Mouse (Mus musculus) liver, embryonic 14.5 days (tissue): ENCODE results near the gene Rtn4rl2. TPM values are rescaled to one million over a fixed set of nuclear protein-coding genes. Genes with fewer than 3 reads are reported as not detected.

Experiments used
- ATAC-seq: fragments of 200-750 bp; cut with Nextera tagmentation; 2 replicates; pipeline ENCODE4 v1.8.0; 2017; ENCODE audit warnings: moderate number of reproducible peaks, mild to moderate bottlenecking, moderate library complexity; ENCODE audit not compliant: insufficient read depth
- DNase-seq, 3 experiments: peaks; one replicate each; pipeline ENCODE4 v3.0.0-alpha.2; 2012 to 2013; ENCODE audit warnings: low read depth in 3 of 3, low spot score in 3 of 3
- H3K27ac ChIP-seq: fragments of 300-500 bp; sonication (generic); 2 replicates; pipeline ENCODE4 v1.5.1; 2014; ENCODE audit warnings: moderate library complexity, mild to moderate bottlenecking, control low read depth, inconsistent platforms
- H3K27me3 ChIP-seq: fragments of 300-500 bp; sonication (generic); 2 replicates; pipeline ENCODE4 v1.6.1; 2014; ENCODE audit warnings: mild to moderate bottlenecking, low read length, moderate library complexity; ENCODE audit not compliant: control insufficient read depth, insufficient read depth
- H3K36me3 ChIP-seq: fragments of 300-500 bp; sonication (generic); replicated peaks from 2 replicates; pipeline ENCODE4 v1.6.1; 2014; ENCODE audit warnings: low read depth; ENCODE audit not compliant: control insufficient read depth, insufficient read depth
- H3K4me1 ChIP-seq, 2 experiments: fragments of 200-500 bp in 1 of 2; fragments of 300-500 bp in 1 of 2; sonication (generic) in 1 of 2; replicated peaks; 2 replicates each; pipeline ENCODE4 v1.6.1; 2012 to 2014; ENCODE audit warnings: antibody characterized with exemption in 1 of 2, inconsistent platforms in 1 of 2, low read length in 1 of 2; ENCODE audit not compliant: control insufficient read depth in 2 of 2, insufficient read depth in 2 of 2
- H3K4me2 ChIP-seq: fragments of 300-500 bp; sonication (generic); 2 replicates; pipeline ENCODE4 v1.6.1; 2014; ENCODE audit warnings: low read depth, mild to moderate bottlenecking, control low read depth, moderate library complexity
- H3K4me3 ChIP-seq, 2 experiments: fragments of 200-500 bp in 1 of 2; fragments of 300-500 bp in 1 of 2; sonication (generic) in 1 of 2; 2 replicates each; pipeline ENCODE4 v1.5.1; 2012 to 2014; ENCODE audit warnings: low read depth in 2 of 2, low read length in 2 of 2, mild to moderate bottlenecking in 2 of 2, control low read depth in 1 of 2, inconsistent platforms in 1 of 2, moderate library complexity in 1 of 2; ENCODE audit not compliant: insufficient read depth in 1 of 2
- H3K9ac ChIP-seq: fragments of 300-500 bp; sonication (generic); replicated peaks from 2 replicates; pipeline ENCODE4 v1.6.1; 2014; ENCODE audit warnings: mild to moderate bottlenecking, control low read depth, moderate library complexity
- H3K9me3 ChIP-seq: fragments of 300-500 bp; sonication (generic); 2 replicates; pipeline ENCODE4 v1.6.1; 2016; ENCODE audit warnings: low read length, mixed read lengths; ENCODE audit not compliant: control insufficient read depth
- CTCF ChIP-seq: IDR thresholded peaks from 2 replicates; pipeline ENCODE4 v1.5.1; 2016; ENCODE audit warnings: antibody characterized with exemption, low read depth, control low read depth
- EP300 ChIP-seq: IDR thresholded peaks from 2 replicates; pipeline ENCODE4 v1.6.1; 2016; ENCODE audit warnings: antibody characterized with exemption, low read depth
- WGBS: fragments of 180-500 bp; shearing (Covaris S2); extraction: QIAGEN DNeasy Blood & Tissue Kit; methylation state at CpG from one replicate; pipeline ENCODE4 v1.1.7; 2014; ENCODE audit not compliant: insufficient replicate concordance; 5-methylcytosine and 5-hydroxymethylcytosine counted together
- polyA plus RNA-seq, 2 experiments: library from polyadenylated mRNA; depleted of rRNA in 1 of 2; stranded (reverse) in 1 of 2; unstranded in 1 of 2; fragments of >200 nt; fragmentation: Nextera tagmentation in 1 of 2; extraction: Ambion mirVana in 1 of 2; gene quantifications; 2 replicates each; pipeline versions ENCODE4 v1.2.1 to v1.2.3; 2012 to 2014

Rtn4rl2 gene
- polyA plus RNA-seq, 2 experiments = 0.06 to 0.14 TPM

GRCm38 (mm10) chr2:84868977-84869376 is 17.5 kb downstream of the Rtn4rl2 start:
- H3K27ac ChIP-seq = no peak overlapping the region
- 15% methylated on average over 2 of the region's 2 CpGs for WGBS
- peaks cover 68% of the 10 kb centered on the region for H3K27me3 ChIP-seq
- H3K4me3 ChIP-seq = no peak overlapping the region
- no peak for ATAC-seq
- peaks cover 0 to 4% of the 10 kb centered on the region in 2 experiments; a peak in 2 of 4 replicates for H3K4me1 ChIP-seq
- peaks cover 1% of the 10 kb centered on the region for H3K36me3 ChIP-seq
- TF ChIP-seq EP300 = no peak
- DNase-seq = no peak
- no peak overlapping the region for H3K9ac ChIP-seq
- H3K4me2 ChIP-seq = no peak overlapping the region
- no peaks in the 10 kb centered on the region for H3K9me3 ChIP-seq

- peaks cover 63% of the 10 kb centered on the region for H3K27me3 ChIP-seq
- H3K27ac ChIP-seq = no peak overlapping the region
- peaks cover 6% of the 10 kb centered on the region for H3K36me3 ChIP-seq
- H3K9ac ChIP-seq = no peak overlapping the region
- peaks cover 0 to 4% of the 10 kb centered on the region in 2 experiments; a peak in 2 of 4 replicates for H3K4me1 ChIP-seq
- no peaks in the 10 kb centered on the region for H3K9me3 ChIP-seq
- H3K4me2 ChIP-seq = no peak overlapping the region
- no peak overlapping the region for H3K4me3 ChIP-seq
- DNase-seq (peak; percentile 60 to 66 (median 63)), ATAC-seq (peak; percentile 44; the same call in 1 of the 2 replicates)
- no peak for TF ChIP-seq EP300
- TF ChIP-seq CTCF = peak; percentile 99
- WGBS = 4% methylated on average over 5 of the region's 5 CpGs
These were observed 18.0 kb downstream of the Rtn4rl2 start for GRCm38 (mm10) chr2:84868521-84868943.

GRCm38 (mm10) chr2:84865616-84866571 is 20.6 kb downstream of the Rtn4rl2 start:
- TF ChIP-seq CTCF (peak; percentile 90), EP300 (no peak)
- H3K36me3 ChIP-seq = peaks cover 32% of the 10 kb centered on the region
- H3K4me2 ChIP-seq = peak overlapping the region; percentile 45
- H3K9me3 ChIP-seq = no peaks in the 10 kb centered on the region
- WGBS = 4% methylated on average over 47 of the region's 47 CpGs
- DNase-seq = no peak
- peaks cover 0 to 6% of the 10 kb centered on the region in 2 experiments; a peak in 2 of 4 replicates for H3K4me1 ChIP-seq
- peaks cover 37% of the 10 kb centered on the region for H3K27me3 ChIP-seq
- H3K4me3 ChIP-seq = 0 out of 4 replicates have a peak overlapping the region, but pooled peaks of 1 of the 2 experiments have one; percentile 12
- ATAC-seq = 0 out of 2 replicates have a peak, but pooled peaks have one; percentile 19
- no peak overlapping the region for H3K27ac ChIP-seq
- H3K9ac ChIP-seq = no peak overlapping the region

- TF ChIP-seq EP300 (no peak), CTCF (no peak)
- ATAC-seq (no peak), DNase-seq (no peak)
- H3K27ac ChIP-seq = no peak overlapping the region
- H3K9ac ChIP-seq = no peak overlapping the region
- 55% methylated on average over 3 of the region's 3 CpGs for WGBS
- peaks cover 15% of the 10 kb centered on the region for H3K27me3 ChIP-seq
- H3K4me2 ChIP-seq = no peak overlapping the region
- peaks cover 69% of the 10 kb centered on the region for H3K36me3 ChIP-seq
- H3K4me1 ChIP-seq = peaks cover 0 to 4% of the 10 kb centered on the region in 2 experiments; a peak in 1 of 4 replicates
- no peak overlapping the region for H3K4me3 ChIP-seq
- no peaks in the 10 kb centered on the region for H3K9me3 ChIP-seq
These were observed 24.3 kb downstream of the Rtn4rl2 start for GRCm38 (mm10) chr2:84862231-84862630.

GRCm38 (mm10) chr2:84861430-84861829 is 25.1 kb downstream of the Rtn4rl2 start:
- no peak overlapping the region for H3K27ac ChIP-seq
- peaks cover 7% of the 10 kb centered on the region for H3K27me3 ChIP-seq
- DNase-seq (no peak), ATAC-seq (no peak)
- H3K4me3 ChIP-seq = no peak overlapping the region
- H3K36me3 ChIP-seq = peaks cover 77% of the 10 kb centered on the region
- no peak overlapping the region for H3K9ac ChIP-seq
- no peaks in the 10 kb centered on the region for H3K9me3 ChIP-seq
- 59% methylated on average over 3 of the region's 3 CpGs for WGBS
- TF ChIP-seq EP300 = peak; percentile 30; the same call in 1 of the 2 replicates
- no peak for TF ChIP-seq CTCF
- H3K4me2 ChIP-seq = no peak overlapping the region
- H3K4me1 ChIP-seq = peaks cover 0 to 4% of the 10 kb centered on the region in 2 experiments; a peak in 1 of 4 replicates
